Mouse (Mus musculus) midbrain, embryonic 15.5 days (tissue): ENCODE measurements around the gene Pitpnc1. TPM values are rescaled to one million over a fixed set of nuclear protein-coding genes. Genes with fewer than 3 reads are reported as not detected.
A peak's percentile ranks its signal among the peaks of the same experiment; 100 is the strongest.

ENCODE experiments used
- ATAC-seq: fragments of 200-750 bp; cut with Nextera tagmentation; replicated peaks from 2 replicates; pipeline ENCODE4 v1.8.0; 2017; ENCODE audit warnings: moderate TSS enrichment
- H3K27ac ChIP-seq: fragments of 300-500 bp; sonication (generic); 2 replicates; pipeline ENCODE4 v1.5.1; 2015; ENCODE audit warnings: mild to moderate bottlenecking, inconsistent platforms
- H3K27me3 ChIP-seq: fragments of 300-500 bp; sonication (generic); replicated peaks from 2 replicates; pipeline ENCODE4 v1.6.1; 2015; ENCODE audit warnings: inconsistent platforms
- H3K36me3 ChIP-seq: fragments of 300-500 bp; sonication (generic); replicated peaks from 2 replicates; pipeline ENCODE4 v1.6.1; 2015; ENCODE audit warnings: inconsistent platforms
- H3K4me1 ChIP-seq: fragments of 300-500 bp; sonication (generic); 2 replicates; pipeline ENCODE4 v1.6.1; 2015; ENCODE audit warnings: inconsistent platforms
- H3K4me2 ChIP-seq: fragments of 300-500 bp; sonication (generic); 2 replicates; pipeline ENCODE4 v1.6.1; 2015; ENCODE audit warnings: inconsistent platforms, mild to moderate bottlenecking, moderate library complexity
- H3K4me3 ChIP-seq: fragments of 300-500 bp; sonication (generic); 2 replicates; pipeline ENCODE4 v1.5.1; 2015; ENCODE audit warnings: mild to moderate bottlenecking, inconsistent platforms
- H3K9ac ChIP-seq: fragments of 300-500 bp; sonication (generic); 2 replicates; pipeline ENCODE4 v1.6.1; 2015; ENCODE audit warnings: mild to moderate bottlenecking, inconsistent platforms
- H3K9me3 ChIP-seq: fragments of 300-500 bp; sonication (generic); 2 replicates; pipeline ENCODE4 v1.6.1; 2016; ENCODE audit warnings: inconsistent platforms
- WGBS: fragments of 180-500 bp; shearing (Covaris S2); methylation state at CpG from one replicate; pipeline ENCODE4 v1.1.7; 2015; ENCODE audit warnings: mixed read lengths; 5-methylcytosine and 5-hydroxymethylcytosine counted together
- polyA plus RNA-seq: library from polyadenylated mRNA; unstranded; fragments of >200 nt; fragmentation: Nextera tagmentation; extraction: Ambion mirVana; gene quantifications from 2 replicates; pipeline ENCODE4 v1.2.1, GENCODE M21; 2015

The Pitpnc1 gene
- polyA plus RNA-seq, 1 experiment from 2014 or later, result 43.7 TPM

- Histone ChIP-seq H3K4me2 (no peak overlapping the region), H3K9ac (no peak overlapping the region), H3K4me1 (peaks cover 14% of the 10 kb centered on the region), H3K4me3 (no peak overlapping the region), H3K27me3 (no peaks in the 10 kb centered on the region), H3K9me3 (no peaks in the 10 kb centered on the region), H3K36me3 (no peaks in the 10 kb centered on the region), H3K27ac (peak overlapping the region; percentile 59)
- peak; percentile 74; the same call in 1 of the 2 replicates for ATAC-seq
- WGBS, result 24% methylated on average over 14 of the region's 14 CpGs
Measured at GRCm38 (mm10) chr11:107325739-107326725, 144.5 kb downstream of the Pitpnc1 start.

GRCm38 (mm10) chr11:107325226-107325625 lies 145.3 kb downstream of the Pitpnc1 start:
- no peak overlapping the region for H3K9ac ChIP-seq
- H3K4me1 ChIP-seq, result peaks cover 14% of the 10 kb centered on the region
- H3K27ac ChIP-seq, result peak overlapping the region; percentile 59
- no peak overlapping the region for H3K4me3 ChIP-seq
- no peaks in the 10 kb centered on the region for H3K27me3 ChIP-seq
- 73% methylated on average over 4 of the region's 4 CpGs for WGBS
- no peaks in the 10 kb centered on the region for H3K9me3 ChIP-seq
- no peaks in the 10 kb centered on the region for H3K36me3 ChIP-seq
- ATAC-seq, result 0 out of 2 replicates have a peak, but pooled peaks have one; percentile 27
- no peak overlapping the region for H3K4me2 ChIP-seq

DNA sequence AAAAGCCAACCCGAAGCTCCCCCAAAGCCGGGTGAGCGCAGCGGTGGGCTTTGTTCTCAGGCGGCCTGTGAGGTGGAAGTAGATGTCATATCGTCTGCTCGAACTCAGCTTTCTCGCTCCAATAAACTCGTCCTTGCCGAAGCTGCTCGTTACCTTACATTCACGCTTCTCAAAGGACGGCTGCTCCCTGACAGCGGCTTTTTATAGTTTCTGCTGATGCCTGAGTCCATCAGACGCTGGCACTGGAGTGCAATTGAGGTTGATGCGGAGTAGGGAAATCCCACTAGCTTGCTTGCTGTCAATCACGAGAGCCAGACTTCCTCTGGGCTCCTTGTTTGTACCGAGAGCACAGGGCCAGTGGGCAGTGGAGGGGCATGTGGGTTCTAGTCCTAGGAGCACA lies 147.3 kb downstream of the Pitpnc1 start:
- ATAC-seq, result no peak

GRCm38 (mm10) chr11:107322226-107322625 lies 148.3 kb downstream of the Pitpnc1 start:
- ATAC-seq, result no peak
- H3K4me1 ChIP-seq, result peaks cover 14% of the 10 kb centered on the region
- H3K4me3 ChIP-seq, result no peak overlapping the region
- WGBS, result 97% methylated on average over 13 of the region's 13 CpGs
- no peak overlapping the region for H3K9ac ChIP-seq
- H3K36me3 ChIP-seq, result no peaks in the 10 kb centered on the region
- no peak overlapping the region for H3K4me2 ChIP-seq
- H3K9me3 ChIP-seq, result no peaks in the 10 kb centered on the region
- 0 out of 2 replicates have a peak overlapping the region, but pooled peaks have one; percentile 28 for H3K27ac ChIP-seq
- H3K27me3 ChIP-seq, result no peaks in the 10 kb centered on the region

More for the DNA sequence above, 147.3 kb downstream of the Pitpnc1 start:
- Histone ChIP-seq H3K9me3 (no peaks in the 10 kb centered on the region), H3K4me3 (no peak overlapping the region), H3K4me1 (peaks cover 14% of the 10 kb centered on the region), H3K27ac (0 out of 2 replicates have a peak overlapping the region, but pooled peaks have one; percentile 28), H3K9ac (no peak overlapping the region), H3K4me2 (no peak overlapping the region), H3K36me3 (no peaks in the 10 kb centered on the region), H3K27me3 (no peaks in the 10 kb centered on the region)
- WGBS, result 66% methylated on average over 18 of the region's 18 CpGs

GRCm38 (mm10) chr11:107321819-107322218 lies 148.7 kb downstream of the Pitpnc1 start:
- H3K4me3 ChIP-seq, result no peak overlapping the region
- H3K27me3 ChIP-seq, result no peaks in the 10 kb centered on the region
- H3K27ac ChIP-seq, result no peak overlapping the region
- H3K9ac ChIP-seq, result no peak overlapping the region
- no peaks in the 10 kb centered on the region for H3K9me3 ChIP-seq
- H3K4me1 ChIP-seq, result peaks cover 14% of the 10 kb centered on the region
- H3K36me3 ChIP-seq, result no peaks in the 10 kb centered on the region
- ATAC-seq, result no peak
- WGBS, result 99% methylated on average over 3 of the region's 3 CpGs
- H3K4me2 ChIP-seq, result no peak overlapping the region

- no peak overlapping the region for H3K4me2 ChIP-seq
- H3K4me1 ChIP-seq, result no peaks in the 10 kb centered on the region
- H3K9me3 ChIP-seq, result no peaks in the 10 kb centered on the region
- ATAC-seq, result no peak
- H3K36me3 ChIP-seq, result no peaks in the 10 kb centered on the region
- no peak overlapping the region for H3K9ac ChIP-seq
- WGBS, result 62% methylated on average over 10 of the region's 10 CpGs
- no peak overlapping the region for H3K4me3 ChIP-seq
- H3K27ac ChIP-seq, result no peak overlapping the region
- no peaks in the 10 kb centered on the region for H3K27me3 ChIP-seq
Measured at GRCm38 (mm10) chr11:107319861-107320260, 150.6 kb downstream of the Pitpnc1 start.

DNA sequence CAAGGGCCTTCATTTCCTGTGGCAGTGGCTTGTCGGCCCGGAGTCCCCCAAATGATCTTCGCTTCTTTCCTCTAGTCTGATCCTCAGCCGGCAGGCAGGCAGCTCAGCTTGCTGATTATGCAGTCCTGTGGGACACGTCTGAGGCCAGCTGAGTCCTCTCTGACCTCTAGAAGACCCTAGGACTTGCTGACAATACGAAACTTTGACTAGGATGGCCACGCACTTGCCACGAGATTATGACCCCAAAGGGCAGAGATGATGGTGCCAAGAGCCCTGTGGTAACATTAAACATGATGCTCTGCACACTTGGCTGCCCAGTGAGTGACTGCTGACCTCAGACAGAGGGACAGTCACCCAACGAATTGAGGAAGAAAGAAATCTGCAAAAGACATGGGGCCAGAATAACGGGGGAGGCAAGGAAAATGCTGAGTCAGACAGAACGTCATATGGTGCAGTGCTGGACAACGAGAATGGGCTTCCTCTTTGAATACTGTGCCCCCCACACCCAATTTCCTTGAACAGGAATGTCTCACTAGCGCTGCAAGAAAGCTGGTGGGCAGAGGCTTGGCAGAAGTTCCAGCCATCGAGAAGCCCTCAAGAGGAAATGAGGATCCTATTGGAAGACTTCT lies 152.7 kb downstream of the Pitpnc1 start:
- Histone ChIP-seq H3K27ac (no peak overlapping the region), H3K4me1 (no peaks in the 10 kb centered on the region), H3K4me3 (no peak overlapping the region), H3K4me2 (no peak overlapping the region), H3K27me3 (no peaks in the 10 kb centered on the region), H3K36me3 (no peaks in the 10 kb centered on the region; the same call in 1 of the 2 replicates), H3K9me3 (no peaks in the 10 kb centered on the region), H3K9ac (no peak overlapping the region)
- 66% methylated on average over 14 of the region's 14 CpGs for WGBS
- no peak for ATAC-seq

GRCm38 (mm10) chr11:107315475-107315874 lies 155.0 kb downstream of the Pitpnc1 start:
- no peak overlapping the region for H3K4me2 ChIP-seq
- H3K4me3 ChIP-seq, result no peak overlapping the region
- no peak overlapping the region for H3K9ac ChIP-seq
- no peak overlapping the region for H3K27ac ChIP-seq
- H3K9me3 ChIP-seq, result no peaks in the 10 kb centered on the region
- H3K4me1 ChIP-seq, result no peaks in the 10 kb centered on the region
- 85% methylated on average over 15 of the region's 15 CpGs for WGBS
- no peaks in the 10 kb centered on the region; the same call in 1 of the 2 replicates for H3K36me3 ChIP-seq
- H3K27me3 ChIP-seq, result no peaks in the 10 kb centered on the region
- no peak for ATAC-seq

DNA sequence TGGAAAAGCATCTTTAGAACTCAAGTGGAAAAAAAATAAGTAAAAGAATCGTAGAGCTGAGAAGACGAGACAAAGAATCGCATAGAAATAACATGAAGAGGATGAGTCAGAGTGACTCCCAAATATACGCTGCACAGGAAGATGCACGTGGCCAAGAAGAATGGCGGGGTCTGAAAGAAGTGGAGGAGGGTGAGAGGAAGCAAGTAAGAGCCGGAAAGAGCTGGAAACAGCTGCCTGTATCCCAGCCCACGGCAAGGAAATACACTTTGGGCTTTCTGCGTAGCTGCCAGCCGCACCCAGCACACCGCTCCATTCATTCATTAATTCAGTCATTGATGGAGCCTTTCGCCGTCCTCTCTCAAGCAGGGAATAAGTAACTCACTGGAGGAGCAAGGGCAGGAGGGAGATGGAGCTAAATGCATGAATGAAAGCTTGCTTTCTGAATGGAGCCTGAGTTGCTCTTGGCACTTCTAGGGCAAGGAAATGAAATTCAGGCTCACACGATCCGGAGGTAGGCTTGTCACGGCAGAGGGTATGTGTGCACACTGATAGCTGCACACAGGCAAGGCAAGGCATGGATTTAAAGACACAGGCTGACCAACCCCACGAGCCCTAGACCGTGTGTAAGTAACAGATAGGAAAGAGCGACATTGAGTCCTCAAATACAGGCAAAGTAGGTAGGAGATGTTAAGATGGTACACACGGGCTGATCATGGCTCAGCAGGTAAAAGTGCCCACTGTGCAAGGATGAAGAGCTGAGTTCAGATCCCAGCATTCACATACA lies 160.0 kb downstream of the Pitpnc1 start:
- peak overlapping the region; percentile 14; the same call in 1 of the 2 replicates for H3K27ac ChIP-seq
- no peak for ATAC-seq

DNA sequence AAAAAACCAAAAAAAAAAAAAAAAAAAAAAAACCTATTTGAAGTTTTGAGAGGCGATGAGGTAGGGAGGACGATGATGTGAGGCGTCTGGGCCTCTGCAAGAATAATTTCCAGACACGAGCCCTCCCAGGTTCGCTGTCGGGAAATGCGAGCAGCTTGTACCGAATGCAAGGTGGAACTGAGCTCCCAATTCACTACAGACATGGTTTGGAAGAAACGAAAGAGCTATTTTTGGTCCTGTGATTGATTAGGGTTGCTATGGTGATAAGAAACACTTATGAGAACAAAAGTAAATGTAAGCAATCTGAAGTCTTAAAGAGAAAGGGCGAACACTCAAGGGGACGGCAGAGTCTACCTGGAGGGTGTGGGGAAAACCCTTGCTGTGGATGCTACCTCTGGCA lies 164.3 kb downstream of the Pitpnc1 start:
- H3K4me3 ChIP-seq, result no peak overlapping the region
- no peak overlapping the region for H3K4me2 ChIP-seq
- no peaks in the 10 kb centered on the region for H3K27me3 ChIP-seq
- H3K36me3 ChIP-seq, result no peaks in the 10 kb centered on the region
- no peaks in the 10 kb centered on the region for H3K4me1 ChIP-seq
- ATAC-seq, result no peak
- no peaks in the 10 kb centered on the region for H3K9me3 ChIP-seq
- 65% methylated on average over 11 of the region's 11 CpGs for WGBS
- H3K27ac ChIP-seq, result no peak overlapping the region
- no peak overlapping the region for H3K9ac ChIP-seq

More for the DNA sequence above, 160.0 kb downstream of the Pitpnc1 start:
- no peaks in the 10 kb centered on the region for H3K4me1 ChIP-seq
- no peaks in the 10 kb centered on the region for H3K9me3 ChIP-seq
- H3K4me2 ChIP-seq, result no peak overlapping the region
- no peaks in the 10 kb centered on the region; the same call in 1 of the 2 replicates for H3K36me3 ChIP-seq
- H3K9ac ChIP-seq, result no peak overlapping the region
- no peaks in the 10 kb centered on the region for H3K27me3 ChIP-seq
- 73% methylated on average over 20 of the region's 20 CpGs for WGBS
- no peak overlapping the region for H3K4me3 ChIP-seq

DNA sequence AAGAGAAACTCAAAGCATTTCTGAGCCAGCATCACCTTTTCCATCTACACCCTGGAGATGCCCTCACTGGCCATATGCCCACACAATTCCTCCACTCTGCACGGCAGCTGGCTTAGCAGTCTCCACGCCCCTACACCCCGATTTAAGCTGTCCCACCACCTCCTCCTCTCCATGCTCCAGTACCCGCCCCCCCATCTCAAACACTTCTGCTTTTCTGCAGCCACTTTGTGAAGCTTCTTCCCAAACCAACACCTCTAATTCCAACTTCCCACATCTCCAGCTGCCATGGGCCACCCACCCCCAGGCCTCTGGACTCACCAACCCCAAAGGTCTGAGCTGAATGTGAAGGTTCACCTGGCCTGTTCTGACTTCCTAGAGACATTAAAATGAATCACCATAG lies 168.4 kb downstream of the Pitpnc1 start:
- no peak overlapping the region for H3K9ac ChIP-seq
- no peak overlapping the region for H3K4me2 ChIP-seq
- H3K9me3 ChIP-seq, result no peaks in the 10 kb centered on the region
- no peak overlapping the region for H3K4me3 ChIP-seq
- no peaks in the 10 kb centered on the region for H3K27me3 ChIP-seq
- no peaks in the 10 kb centered on the region for H3K4me1 ChIP-seq
- H3K27ac ChIP-seq, result no peak overlapping the region
- 91% methylated on average over 4 of the region's 4 CpGs for WGBS
- ATAC-seq, result no peak
- 0 out of 2 replicates have a peak, but pooled peaks cover 2% of the 10 kb centered on the region for H3K36me3 ChIP-seq

GRCm38 (mm10) chr11:107300235-107300634 lies 170.3 kb downstream of the Pitpnc1 start:
- no peak overlapping the region for H3K27ac ChIP-seq
- H3K9me3 ChIP-seq, result no peaks in the 10 kb centered on the region
- H3K4me1 ChIP-seq, result no peaks in the 10 kb centered on the region
- ATAC-seq, result no peak
- no peak overlapping the region for H3K4me3 ChIP-seq
- no peaks in the 10 kb centered on the region for H3K27me3 ChIP-seq
- H3K9ac ChIP-seq, result no peak overlapping the region
- H3K4me2 ChIP-seq, result no peak overlapping the region
- H3K36me3 ChIP-seq, result 0 out of 2 replicates have a peak, but pooled peaks cover 2% of the 10 kb centered on the region
